Mouse (Mus musculus) forebrain, embryonic 13.5 days (tissue): ENCODE data around the gene Mical2. TPM values are rescaled to one million over a fixed set of nuclear protein-coding genes. Genes with fewer than 3 reads are reported as not detected.

Source experiments
- ATAC-seq: fragments of 200-750 bp; cut with Nextera tagmentation; 2 replicates; pipeline ENCODE4 v1.8.0; 2017
- H3K27ac ChIP-seq: fragments of 300-500 bp; sonication (generic); 2 replicates; pipeline ENCODE4 v1.5.1; 2015; ENCODE audit warnings: inconsistent platforms, mild to moderate bottlenecking, moderate library complexity
- H3K27me3 ChIP-seq: fragments of 300-500 bp; sonication (generic); 2 replicates; pipeline ENCODE4 v1.6.1; 2015; ENCODE audit warnings: mild to moderate bottlenecking, inconsistent platforms
- H3K36me3 ChIP-seq: fragments of 300-500 bp; sonication (generic); 2 replicates; pipeline ENCODE4 v1.6.1; 2015; ENCODE audit warnings: mild to moderate bottlenecking, inconsistent platforms; ENCODE audit not compliant: poor library complexity, severe bottlenecking
- H3K4me1 ChIP-seq: fragments of 300-500 bp; sonication (generic); 2 replicates; pipeline ENCODE4 v1.6.1; 2015; ENCODE audit warnings: inconsistent platforms
- H3K4me2 ChIP-seq: fragments of 300-500 bp; sonication (generic); 2 replicates; pipeline ENCODE4 v1.6.1; 2015; ENCODE audit warnings: inconsistent platforms, mild to moderate bottlenecking, moderate library complexity
- H3K4me3 ChIP-seq: fragments of 300-500 bp; sonication (generic); 2 replicates; pipeline ENCODE4 v1.5.1; 2015; ENCODE audit warnings: mild to moderate bottlenecking, inconsistent platforms
- H3K9ac ChIP-seq: fragments of 300-500 bp; sonication (generic); 2 replicates; pipeline ENCODE4 v1.6.1; 2015; ENCODE audit warnings: mild to moderate bottlenecking, inconsistent platforms
- H3K9me3 ChIP-seq: fragments of 300-500 bp; sonication (generic); replicated peaks from 2 replicates; pipeline ENCODE4 v1.6.1; 2016; ENCODE audit warnings: inconsistent platforms
- WGBS: fragments of 180-500 bp; shearing (Covaris S2); methylation state at CpG from one replicate; pipeline ENCODE4 v1.1.7; 2015; 5-methylcytosine and 5-hydroxymethylcytosine counted together
- polyA plus RNA-seq: library from polyadenylated mRNA; unstranded; fragments of >200 nt; fragmentation: Nextera tagmentation; extraction: Ambion mirVana; gene quantifications from 2 replicates; pipeline ENCODE4 v1.2.1, GENCODE M21; 2015

The Mical2 gene
- polyA plus RNA-seq, 1 experiment from 2014 or later, result 1.1 TPM

GRCm38 (mm10) chr7:112313211-112313610 is 87.6 kb downstream of the Mical2 start:
- no peaks in the 10 kb centered on the region for H3K27me3 ChIP-seq
- H3K4me1 ChIP-seq, result 0 out of 2 replicates have a peak, but pooled peaks cover 6% of the 10 kb centered on the region
- no peak overlapping the region for H3K4me3 ChIP-seq
- WGBS, result 86% methylated on average over 5 of the region's 5 CpGs
- no peaks in the 10 kb centered on the region for H3K9me3 ChIP-seq
- ATAC-seq, result no peak
- no peaks in the 10 kb centered on the region for H3K36me3 ChIP-seq
- H3K27ac ChIP-seq, result no peak overlapping the region
- no peak overlapping the region for H3K9ac ChIP-seq
- no peak overlapping the region for H3K4me2 ChIP-seq

DNA sequence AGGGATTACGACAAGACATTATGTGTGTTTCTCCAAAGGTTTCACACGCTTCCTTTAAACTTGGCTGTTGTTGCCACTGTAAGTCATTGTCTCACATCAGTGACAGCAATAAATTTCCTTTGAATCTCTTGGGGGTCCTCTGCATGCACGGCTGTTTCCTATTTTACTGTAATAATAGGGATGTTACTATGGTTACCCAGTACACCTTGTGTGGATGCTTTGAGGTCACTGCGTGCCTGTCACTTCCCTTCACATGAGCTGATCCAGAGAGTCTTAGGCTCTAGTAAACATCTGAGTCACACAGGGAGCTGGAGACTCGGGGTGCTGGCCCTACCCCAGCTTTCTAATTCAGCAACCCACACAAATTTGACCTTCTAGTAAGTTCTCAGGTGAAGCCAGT is 88.0 kb downstream of the Mical2 start:
- no peak overlapping the region for H3K9ac ChIP-seq
- 55% methylated on average over 5 of the region's 5 CpGs for WGBS
- no peaks in the 10 kb centered on the region for H3K9me3 ChIP-seq
- H3K36me3 ChIP-seq, result no peaks in the 10 kb centered on the region
- H3K4me1 ChIP-seq, result 0 out of 2 replicates have a peak, but pooled peaks cover 6% of the 10 kb centered on the region
- ATAC-seq, result no peak
- H3K4me2 ChIP-seq, result no peak overlapping the region
- H3K4me3 ChIP-seq, result no peak overlapping the region
- no peaks in the 10 kb centered on the region for H3K27me3 ChIP-seq
- H3K27ac ChIP-seq, result no peak overlapping the region

DNA sequence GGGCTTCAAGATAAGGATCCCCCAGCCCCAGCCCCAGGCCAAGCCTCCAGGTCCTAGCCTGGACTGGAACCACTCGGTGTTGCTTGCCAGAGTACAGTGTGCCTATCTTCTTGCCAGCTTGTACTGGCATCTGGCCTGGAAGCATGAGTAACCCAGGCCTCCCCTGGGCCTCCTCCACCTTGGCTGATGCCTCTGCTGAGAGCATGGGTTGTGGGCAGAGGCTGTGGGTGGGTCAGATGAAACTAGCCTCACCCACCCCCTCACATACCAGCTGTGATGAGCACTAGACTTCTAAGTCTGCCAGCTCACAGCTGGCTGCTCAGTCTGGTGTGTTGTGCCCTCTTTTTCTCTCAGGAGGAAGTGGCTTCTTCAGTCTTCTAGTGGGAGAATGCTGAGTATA is 90.6 kb downstream of the Mical2 start:
- Histone ChIP-seq H3K4me1 (0 out of 2 replicates have a peak, but pooled peaks cover 5% of the 10 kb centered on the region), H3K4me3 (no peak overlapping the region), H3K9me3 (no peaks in the 10 kb centered on the region), H3K9ac (no peak overlapping the region), H3K36me3 (no peaks in the 10 kb centered on the region), H3K4me2 (no peak overlapping the region), H3K27me3 (no peaks in the 10 kb centered on the region), H3K27ac (no peak overlapping the region)
- ATAC-seq, result no peak
- WGBS, result 88% methylated on average over 1 of the region's 1 CpGs

DNA sequence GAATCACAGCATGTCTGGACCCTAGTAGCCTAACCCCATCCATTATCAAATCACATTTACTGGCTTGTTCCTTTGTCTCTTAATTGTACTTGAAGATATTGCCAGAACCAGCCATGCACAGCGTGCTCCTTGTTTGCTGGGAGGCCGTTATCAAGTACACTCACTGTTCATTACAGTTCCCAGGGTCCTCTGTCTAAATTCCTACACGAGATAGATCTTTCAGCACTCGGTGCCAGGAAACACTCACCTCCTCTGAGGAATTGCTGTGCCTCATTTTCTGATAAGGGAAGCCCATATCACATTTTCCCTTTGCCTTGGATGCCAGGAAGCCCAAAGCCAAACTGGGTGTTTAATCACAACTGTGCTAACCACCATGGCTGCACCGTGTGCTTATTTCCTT is 91.8 kb downstream of the Mical2 start:
- Histone ChIP-seq H3K4me1 (0 out of 2 replicates have a peak, but pooled peaks cover 5% of the 10 kb centered on the region), H3K36me3 (no peaks in the 10 kb centered on the region), H3K27me3 (no peaks in the 10 kb centered on the region), H3K27ac (no peak overlapping the region), H3K9ac (no peak overlapping the region), H3K4me3 (no peak overlapping the region), H3K9me3 (no peaks in the 10 kb centered on the region), H3K4me2 (no peak overlapping the region)
- no peak for ATAC-seq
- 60% methylated on average over 5 of the region's 5 CpGs for WGBS

- 93% methylated on average over 11 of the region's 11 CpGs for WGBS
Measured at GRCm38 (mm10) chr7:112318306-112318705, 92.7 kb downstream of the Mical2 start.

GRCm38 (mm10) chr7:112319419-112319818 is 93.8 kb downstream of the Mical2 start:
- H3K9ac ChIP-seq, result no peak overlapping the region
- H3K36me3 ChIP-seq, result no peaks in the 10 kb centered on the region
- 71% methylated on average over 4 of the region's 4 CpGs for WGBS
- no peak overlapping the region for H3K27ac ChIP-seq
- no peak for ATAC-seq
- no peaks in the 10 kb centered on the region for H3K9me3 ChIP-seq
- no peak overlapping the region for H3K4me2 ChIP-seq
- H3K4me1 ChIP-seq, result 0 out of 2 replicates have a peak, but pooled peaks cover 5% of the 10 kb centered on the region
- H3K27me3 ChIP-seq, result no peaks in the 10 kb centered on the region
- H3K4me3 ChIP-seq, result no peak overlapping the region

More at GRCm38 (mm10) chr7:112318306-112318705, 92.7 kb downstream of the Mical2 start:
- Histone ChIP-seq H3K4me1 (0 out of 2 replicates have a peak, but pooled peaks cover 5% of the 10 kb centered on the region), H3K4me3 (no peak overlapping the region), H3K9ac (no peak overlapping the region), H3K4me2 (no peak overlapping the region), H3K36me3 (no peaks in the 10 kb centered on the region), H3K27ac (no peak overlapping the region), H3K9me3 (no peaks in the 10 kb centered on the region), H3K27me3 (no peaks in the 10 kb centered on the region)
- no peak for ATAC-seq

DNA sequence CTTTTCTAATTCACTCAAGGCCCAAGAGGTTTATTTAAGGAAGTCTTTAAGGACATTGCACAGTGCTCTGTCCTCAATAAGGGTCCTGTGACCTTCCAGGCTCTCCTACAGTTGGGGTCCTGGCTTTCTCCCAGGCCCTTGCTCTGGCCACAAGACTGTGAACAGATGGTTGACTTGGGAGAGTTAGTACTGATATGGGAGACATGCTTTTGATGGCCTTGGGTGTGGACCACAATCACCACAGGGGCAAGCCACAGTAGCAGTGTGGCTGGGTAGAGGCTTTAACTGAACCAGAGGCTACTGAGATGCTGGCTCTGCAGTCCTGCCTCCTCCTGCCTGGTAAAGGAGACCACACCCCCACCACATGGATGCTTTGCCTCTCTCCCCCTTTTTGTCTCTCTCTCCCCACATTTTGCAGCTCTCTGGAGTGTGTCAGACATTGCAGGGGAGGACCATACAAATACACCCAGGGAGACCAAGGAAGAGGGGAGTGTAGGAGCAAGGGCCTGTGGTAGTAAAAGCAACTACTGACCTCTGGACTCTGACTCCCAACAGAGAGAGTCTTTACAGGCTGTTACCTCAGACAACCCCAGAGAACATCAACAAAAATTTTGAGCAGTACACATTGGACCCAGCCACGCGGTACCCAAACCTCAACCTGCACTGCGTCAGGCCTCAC is 94.5 kb downstream of the Mical2 start:
- Histone ChIP-seq H3K36me3 (no peaks in the 10 kb centered on the region), H3K9ac (no peak overlapping the region), H3K9me3 (no peaks in the 10 kb centered on the region), H3K4me3 (no peak overlapping the region), H3K4me1 (0 out of 2 replicates have a peak, but pooled peaks cover 5% of the 10 kb centered on the region), H3K4me2 (no peak overlapping the region), H3K27me3 (no peaks in the 10 kb centered on the region), H3K27ac (no peak overlapping the region)
- WGBS, result 94% methylated on average over 3 of the region's 3 CpGs
- ATAC-seq, result no peak

DNA sequence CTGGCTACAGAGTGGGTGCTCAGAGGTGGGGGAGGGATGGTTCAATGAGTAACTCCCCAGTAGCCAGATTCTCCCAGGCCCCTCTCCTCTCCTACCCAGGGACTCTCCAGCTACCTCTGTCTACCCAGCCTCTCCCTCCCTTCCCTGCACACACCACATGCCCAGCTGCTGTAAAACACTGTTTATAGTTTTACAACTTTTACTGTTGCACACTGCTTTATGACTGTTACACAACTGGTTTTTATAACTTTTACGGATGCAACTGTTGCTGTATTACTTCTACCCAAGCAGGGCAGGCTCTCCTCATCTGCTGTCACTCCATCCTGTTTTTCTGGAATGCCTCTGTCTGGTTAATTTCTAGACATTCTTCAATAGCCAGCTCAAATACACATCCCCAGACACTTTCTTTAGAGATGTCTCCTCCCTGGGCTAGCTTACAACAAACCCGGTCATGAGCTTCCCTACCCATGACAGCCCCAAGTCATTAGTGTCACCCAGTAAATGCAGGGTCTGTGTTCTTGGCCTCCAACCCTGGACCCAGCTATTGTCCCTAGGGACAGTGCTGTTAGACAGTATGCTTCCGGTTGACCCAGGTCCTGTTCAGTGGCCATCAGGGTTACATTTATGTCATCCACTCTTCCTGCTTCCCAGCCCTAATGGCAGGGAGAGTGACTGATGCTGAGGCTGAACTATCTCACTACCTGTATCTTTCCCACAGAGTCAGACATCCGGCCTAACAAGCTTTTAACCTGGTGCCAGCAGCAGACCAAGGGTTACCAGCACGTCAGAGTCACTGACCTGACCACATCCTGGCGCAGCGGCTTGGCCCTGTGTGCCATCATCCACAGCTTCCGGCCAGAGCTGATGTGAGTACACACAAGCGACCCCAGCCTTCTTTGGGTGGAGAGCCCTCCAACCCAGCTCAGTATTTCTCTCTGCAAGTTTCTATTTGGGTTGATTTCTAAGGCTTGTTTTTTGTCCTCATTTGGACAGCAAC is 96.4 kb downstream of the Mical2 start:
- Histone ChIP-seq H3K4me2 (no peak overlapping the region), H3K36me3 (no peaks in the 10 kb centered on the region), H3K4me3 (no peak overlapping the region), H3K27ac (no peak overlapping the region), H3K9ac (no peak overlapping the region), H3K4me1 (0 out of 2 replicates have a peak, but pooled peaks cover 5% of the 10 kb centered on the region), H3K27me3 (no peaks in the 10 kb centered on the region), H3K9me3 (no peaks in the 10 kb centered on the region)
- 89% methylated on average over 9 of the region's 9 CpGs for WGBS
- ATAC-seq, result no peak

DNA sequence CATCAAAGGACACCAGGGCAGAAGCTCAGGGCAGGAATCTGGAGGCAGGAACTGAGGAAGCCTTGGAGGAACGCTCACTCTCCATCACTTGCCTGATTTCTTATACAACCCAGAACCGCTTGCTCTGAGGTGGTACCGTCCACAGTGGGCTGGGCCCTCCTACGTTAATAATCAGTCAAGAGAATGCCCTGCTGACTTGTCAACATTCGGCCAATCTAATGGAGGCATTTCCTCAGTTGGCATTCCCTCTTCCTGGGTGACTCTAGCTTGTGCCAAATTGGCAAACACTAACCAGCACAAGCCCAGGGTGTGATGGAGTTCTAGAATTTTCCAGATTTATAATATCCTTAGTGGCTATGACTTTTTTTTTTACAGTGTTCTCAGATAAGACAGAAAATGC is 98.9 kb downstream of the Mical2 start:
- no peak overlapping the region for H3K9ac ChIP-seq
- 0 out of 2 replicates have a peak, but pooled peaks cover 1% of the 10 kb centered on the region for H3K4me1 ChIP-seq
- no peak overlapping the region for H3K4me3 ChIP-seq
- H3K4me2 ChIP-seq, result no peak overlapping the region
- H3K27ac ChIP-seq, result no peak overlapping the region
- ATAC-seq, result no peak
- no peaks in the 10 kb centered on the region for H3K9me3 ChIP-seq
- no peaks in the 10 kb centered on the region for H3K36me3 ChIP-seq
- 96% methylated on average over 5 of the region's 5 CpGs for WGBS
- H3K27me3 ChIP-seq, result no peaks in the 10 kb centered on the region

GRCm38 (mm10) chr7:112326852-112327251 is 101.2 kb downstream of the Mical2 start:
- ATAC-seq, result no peak
- Histone ChIP-seq H3K4me3 (no peak overlapping the region), H3K27ac (no peak overlapping the region), H3K9ac (no peak overlapping the region), H3K4me2 (no peak overlapping the region), H3K36me3 (no peaks in the 10 kb centered on the region), H3K4me1 (no peaks in the 10 kb centered on the region), H3K27me3 (no peaks in the 10 kb centered on the region), H3K9me3 (no peaks in the 10 kb centered on the region)
- 59% methylated on average over 4 of the region's 4 CpGs for WGBS

- WGBS, result 15% methylated on average over 1 of the region's 1 CpGs
- H3K4me2 ChIP-seq, result no peak overlapping the region
- no peak overlapping the region for H3K4me3 ChIP-seq
- no peaks in the 10 kb centered on the region for H3K4me1 ChIP-seq
- no peaks in the 10 kb centered on the region for H3K9me3 ChIP-seq
- H3K36me3 ChIP-seq, result no peaks in the 10 kb centered on the region
- no peak overlapping the region for H3K9ac ChIP-seq
- H3K27me3 ChIP-seq, result no peaks in the 10 kb centered on the region
- H3K27ac ChIP-seq, result no peak overlapping the region
- no peak for ATAC-seq
Measured at GRCm38 (mm10) chr7:112328969-112329368, 103.3 kb downstream of the Mical2 start.

DNA sequence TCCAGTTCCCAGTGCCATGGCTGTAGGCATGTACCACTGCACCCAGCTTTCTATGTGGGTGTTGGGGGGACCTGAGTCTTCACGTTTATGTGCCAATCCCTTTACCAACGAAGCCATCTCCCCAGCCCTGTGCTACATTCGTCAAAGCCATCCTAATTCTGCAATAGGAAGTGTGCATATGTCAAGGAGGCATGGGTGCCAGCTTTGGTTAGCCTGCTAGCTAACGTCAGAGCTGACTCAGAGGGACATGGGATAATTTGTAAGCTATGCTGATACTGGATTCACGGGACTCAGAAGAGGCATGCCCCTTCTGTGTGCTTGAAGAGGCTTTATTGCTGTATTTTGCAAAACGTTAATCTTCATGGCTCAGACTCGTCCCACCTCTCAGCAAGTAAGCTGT is 103.8 kb downstream of the Mical2 start:
- 85% methylated on average over 7 of the region's 7 CpGs for WGBS
- no peak overlapping the region for H3K9ac ChIP-seq
- no peak overlapping the region for H3K27ac ChIP-seq
- no peaks in the 10 kb centered on the region for H3K27me3 ChIP-seq
- no peaks in the 10 kb centered on the region for H3K4me1 ChIP-seq
- no peak overlapping the region for H3K4me3 ChIP-seq
- no peak for ATAC-seq
- no peaks in the 10 kb centered on the region for H3K9me3 ChIP-seq
- no peak overlapping the region for H3K4me2 ChIP-seq
- no peaks in the 10 kb centered on the region for H3K36me3 ChIP-seq
